Mouse (Mus musculus) liver, adult 2 months (tissue): ENCODE results near the gene Nsg2. TPM values are rescaled to one million over a fixed set of nuclear protein-coding genes. Genes with fewer than 3 reads are reported as not detected.

Source experiments
- DNase-seq: peaks from one replicate; pipeline ENCODE4 v3.0.0-alpha.2; 2011; ENCODE audit warnings: low read depth, low spot score; ENCODE audit errors: extremely low read depth
- H3K27ac ChIP-seq: fragments of 200-500 bp; replicated peaks from 2 replicates; pipeline ENCODE4 v1.5.1; 2012; ENCODE audit warnings: low read depth, mild to moderate bottlenecking, control low read depth, inconsistent platforms, low read length; ENCODE audit not compliant: insufficient read depth
- H3K27me3 ChIP-seq: fragments of 200-500 bp; 2 replicates; pipeline ENCODE4 v1.6.1; 2012; ENCODE audit warnings: mild to moderate bottlenecking, moderate library complexity, low read length, inconsistent platforms; ENCODE audit not compliant: control insufficient read depth, insufficient read depth
- H3K36me3 ChIP-seq: fragments of 200-500 bp; 2 replicates; pipeline ENCODE4 v1.6.1; 2012; ENCODE audit warnings: low read length, inconsistent platforms; ENCODE audit not compliant: control insufficient read depth, insufficient read depth
- H3K4me1 ChIP-seq: fragments of 200-500 bp; 2 replicates; pipeline ENCODE4 v1.6.1; 2011; ENCODE audit warnings: low read length; ENCODE audit not compliant: control insufficient read depth, insufficient read depth
- H3K4me3 ChIP-seq: fragments of 200-500 bp; 2 replicates; pipeline ENCODE4 v1.5.1; 2011; ENCODE audit warnings: low read depth, mild to moderate bottlenecking, control low read depth, low read length, moderate library complexity; ENCODE audit not compliant: insufficient read depth
- H3K79me2 ChIP-seq: fragments of 200-500 bp; 2 replicates; pipeline ENCODE4 v1.6.1; 2012; ENCODE audit warnings: inconsistent platforms, mild to moderate bottlenecking, low read length, moderate library complexity; ENCODE audit not compliant: control insufficient read depth, insufficient read depth
- H3K9ac ChIP-seq: fragments of 200-500 bp; 2 replicates; pipeline ENCODE4 v1.6.1; 2012; ENCODE audit warnings: low read depth, mild to moderate bottlenecking, control low read depth, inconsistent platforms, low read length
- CTCF ChIP-seq: fragments of 200-500 bp; IDR thresholded peaks from 2 replicates; pipeline ENCODE4 v1.5.1; 2011; ENCODE audit warnings: low read depth, low read length, control low read depth
- POLR2A ChIP-seq: fragments of 200-500 bp; IDR thresholded peaks from 2 replicates; pipeline ENCODE4 v1.6.1; 2011; ENCODE audit warnings: low read length, control low read depth; ENCODE audit not compliant: insufficient read depth; ENCODE audit errors: extremely low read depth
- WGBS: fragments of 180-500 bp; shearing (Covaris S2); methylation state at CpG from one replicate; pipeline ENCODE4 v1.1.7; 2018; 5-methylcytosine and 5-hydroxymethylcytosine counted together
- polyA plus RNA-seq: library from polyadenylated mRNA; depleted of rRNA; stranded (reverse); fragments of >200 nt; gene quantifications from 2 replicates; pipeline ENCODE4 v1.2.3, GENCODE M21; 2012
- total RNA-seq: library from RNA; depleted of rRNA; stranded (reverse); fragments of >200 nt; gene quantifications from 2 replicates; pipeline ENCODE4 v1.2.3, GENCODE M21; 2014

Nsg2 gene
- total and polyA plus RNA-seq, 2 experiments, result 0.04 to 0.18 TPM

GRCm38 (mm10) chr11:32083462-32083861 is 83.2 kb downstream of the Nsg2 start:
- no peak for TF ChIP-seq POLR2A
- no peak for TF ChIP-seq CTCF
- DNase-seq, result no peak
- WGBS, result 64% methylated on average over 3 of the region's 3 CpGs
- no peak overlapping the region for H3K27ac ChIP-seq
- no peaks in the 10 kb centered on the region for H3K36me3 ChIP-seq
- H3K4me3 ChIP-seq, result no peak overlapping the region
- no peaks in the 10 kb centered on the region for H3K4me1 ChIP-seq
- no peaks in the 10 kb centered on the region for H3K79me2 ChIP-seq
- no peaks in the 10 kb centered on the region for H3K27me3 ChIP-seq
- H3K9ac ChIP-seq, result no peak overlapping the region

GRCm38 (mm10) chr11:32086525-32086924 is 86.3 kb downstream of the Nsg2 start:
- WGBS, result 86% methylated on average over 1 of the region's 1 CpGs
- Histone ChIP-seq H3K9ac (no peak overlapping the region), H3K27ac (no peak overlapping the region), H3K36me3 (no peaks in the 10 kb centered on the region), H3K4me3 (no peak overlapping the region), H3K27me3 (no peaks in the 10 kb centered on the region), H3K79me2 (no peaks in the 10 kb centered on the region), H3K4me1 (no peaks in the 10 kb centered on the region)
- no peak for TF ChIP-seq POLR2A
- no peak for TF ChIP-seq CTCF
- DNase-seq, result no peak

DNA sequence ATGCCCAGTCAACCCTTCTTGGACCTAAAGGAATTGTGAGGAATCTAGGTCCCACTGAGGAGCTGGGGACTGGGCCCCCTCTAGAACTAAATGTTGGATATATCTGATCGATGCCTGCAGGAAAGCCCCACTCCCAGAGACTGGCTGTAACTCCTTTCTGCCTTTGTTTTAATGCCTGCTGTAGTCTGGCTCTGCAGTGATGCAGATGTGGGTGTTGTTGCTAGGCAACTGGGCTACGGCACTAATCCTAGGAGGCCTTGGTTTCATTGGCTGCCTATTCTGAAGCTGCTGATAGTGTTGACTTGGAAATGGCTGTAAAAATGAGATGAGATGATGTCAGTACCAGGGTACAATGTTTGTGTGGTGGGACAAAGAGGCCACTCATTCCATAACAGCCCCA is 87.1 kb downstream of the Nsg2 start:
- no peak for DNase-seq
- TF ChIP-seq POLR2A (no peak), CTCF (no peak)

DNA sequence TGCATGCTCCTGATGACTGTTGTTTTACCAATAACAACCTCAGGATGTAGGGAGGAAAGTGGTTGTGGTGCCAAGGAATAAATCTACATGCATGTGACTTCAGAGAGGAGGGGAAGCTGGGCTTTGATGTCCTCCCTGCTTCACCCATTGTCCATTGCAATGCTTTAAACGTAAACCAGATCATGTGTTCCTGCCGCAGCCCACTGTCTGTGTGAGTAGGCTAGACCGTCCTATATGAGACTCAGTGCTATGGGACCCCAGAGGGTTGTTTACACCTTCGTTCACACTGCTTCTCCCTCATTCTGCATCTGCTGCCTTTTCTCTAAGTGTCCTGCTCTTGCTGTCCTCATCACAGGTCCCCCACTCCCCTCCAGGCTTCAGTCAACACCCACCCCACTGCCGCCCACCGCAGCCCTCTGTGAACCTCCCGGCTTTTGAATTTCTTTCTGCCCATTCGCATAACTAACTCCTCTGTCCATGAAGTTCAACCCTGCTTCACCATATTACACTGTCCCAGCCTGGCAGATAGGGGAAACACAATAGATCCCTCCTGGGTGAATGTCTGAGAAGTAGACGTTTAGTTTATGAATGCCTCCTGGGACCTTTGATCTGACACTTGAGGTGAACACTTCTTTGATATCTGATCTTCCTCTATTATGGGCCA is 87.6 kb downstream of the Nsg2 start:
- no peak overlapping the region for H3K27ac ChIP-seq
- WGBS, result 80% methylated on average over 9 of the region's 9 CpGs
- no peak for TF ChIP-seq CTCF
- no peak for TF ChIP-seq POLR2A
- H3K4me3 ChIP-seq, result no peak overlapping the region
- no peak overlapping the region for H3K9ac ChIP-seq
- no peaks in the 10 kb centered on the region for H3K79me2 ChIP-seq
- no peaks in the 10 kb centered on the region for H3K36me3 ChIP-seq
- no peaks in the 10 kb centered on the region for H3K27me3 ChIP-seq
- no peak for DNase-seq
- no peaks in the 10 kb centered on the region for H3K4me1 ChIP-seq

More for the DNA sequence above, 87.1 kb downstream of the Nsg2 start:
- Histone ChIP-seq H3K4me1 (no peaks in the 10 kb centered on the region), H3K9ac (no peak overlapping the region), H3K36me3 (no peaks in the 10 kb centered on the region), H3K4me3 (no peak overlapping the region), H3K79me2 (no peaks in the 10 kb centered on the region), H3K27ac (no peak overlapping the region), H3K27me3 (no peaks in the 10 kb centered on the region)
- WGBS, result 54% methylated on average over 2 of the region's 2 CpGs

DNA sequence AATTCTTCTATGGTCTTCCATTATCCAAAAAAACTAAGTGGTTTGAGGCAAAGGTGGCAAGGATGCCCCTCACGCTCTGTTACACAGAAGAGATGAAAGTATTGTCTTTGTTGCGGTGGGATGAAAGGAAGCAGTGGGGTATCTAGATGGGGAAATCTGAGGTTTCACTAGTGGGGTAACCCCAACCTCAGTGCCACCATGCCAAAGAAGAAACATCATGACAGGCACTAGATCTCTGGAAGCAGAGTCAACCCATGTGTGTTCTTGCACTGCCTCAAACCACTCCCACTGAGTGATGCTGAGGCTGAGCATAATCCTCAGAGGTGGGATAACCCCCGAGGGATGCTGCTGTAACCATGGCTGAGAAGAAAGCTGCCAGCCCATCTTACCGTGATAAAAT is 95.5 kb downstream of the Nsg2 start:
- H3K27ac ChIP-seq, result no peak overlapping the region
- H3K79me2 ChIP-seq, result no peaks in the 10 kb centered on the region
- no peak for DNase-seq
- TF ChIP-seq CTCF (no peak), POLR2A (no peak)
- H3K4me1 ChIP-seq, result no peaks in the 10 kb centered on the region
- WGBS, result 76% methylated on average over 4 of the region's 4 CpGs
- H3K4me3 ChIP-seq, result no peak overlapping the region
- 0 out of 2 replicates have a peak, but pooled peaks cover 2% of the 10 kb centered on the region for H3K27me3 ChIP-seq
- no peak overlapping the region for H3K9ac ChIP-seq
- no peaks in the 10 kb centered on the region for H3K36me3 ChIP-seq

DNA sequence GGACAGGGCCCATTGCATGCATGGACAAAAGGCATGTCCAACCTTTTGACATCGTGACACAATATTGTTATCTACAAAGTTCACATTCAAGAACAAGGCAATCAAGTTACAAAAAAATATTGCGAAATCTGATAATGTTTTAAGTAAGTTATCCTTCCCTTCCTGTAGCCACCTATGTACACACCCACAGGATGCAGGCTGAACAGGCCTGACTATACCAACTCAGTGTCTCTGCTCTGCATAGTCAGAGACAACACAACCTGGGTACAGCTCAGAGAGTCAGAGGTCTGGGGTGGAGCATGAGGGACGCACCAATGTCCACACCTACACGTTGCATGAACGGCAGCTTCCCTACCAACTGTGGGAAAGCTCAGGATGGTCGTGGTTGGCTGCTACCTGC is 96.1 kb downstream of the Nsg2 start:
- WGBS, result 76% methylated on average over 6 of the region's 6 CpGs
- Histone ChIP-seq H3K9ac (no peak overlapping the region), H3K36me3 (no peaks in the 10 kb centered on the region), H3K27me3 (0 out of 2 replicates have a peak, but pooled peaks cover 2% of the 10 kb centered on the region), H3K4me1 (no peaks in the 10 kb centered on the region), H3K4me3 (no peak overlapping the region), H3K79me2 (no peaks in the 10 kb centered on the region), H3K27ac (no peak overlapping the region)
- no peak for DNase-seq
- TF ChIP-seq POLR2A, result no peak
